23 mouse cellular contexts compared by ENCODE assay signal in the genomic region with DNA sequence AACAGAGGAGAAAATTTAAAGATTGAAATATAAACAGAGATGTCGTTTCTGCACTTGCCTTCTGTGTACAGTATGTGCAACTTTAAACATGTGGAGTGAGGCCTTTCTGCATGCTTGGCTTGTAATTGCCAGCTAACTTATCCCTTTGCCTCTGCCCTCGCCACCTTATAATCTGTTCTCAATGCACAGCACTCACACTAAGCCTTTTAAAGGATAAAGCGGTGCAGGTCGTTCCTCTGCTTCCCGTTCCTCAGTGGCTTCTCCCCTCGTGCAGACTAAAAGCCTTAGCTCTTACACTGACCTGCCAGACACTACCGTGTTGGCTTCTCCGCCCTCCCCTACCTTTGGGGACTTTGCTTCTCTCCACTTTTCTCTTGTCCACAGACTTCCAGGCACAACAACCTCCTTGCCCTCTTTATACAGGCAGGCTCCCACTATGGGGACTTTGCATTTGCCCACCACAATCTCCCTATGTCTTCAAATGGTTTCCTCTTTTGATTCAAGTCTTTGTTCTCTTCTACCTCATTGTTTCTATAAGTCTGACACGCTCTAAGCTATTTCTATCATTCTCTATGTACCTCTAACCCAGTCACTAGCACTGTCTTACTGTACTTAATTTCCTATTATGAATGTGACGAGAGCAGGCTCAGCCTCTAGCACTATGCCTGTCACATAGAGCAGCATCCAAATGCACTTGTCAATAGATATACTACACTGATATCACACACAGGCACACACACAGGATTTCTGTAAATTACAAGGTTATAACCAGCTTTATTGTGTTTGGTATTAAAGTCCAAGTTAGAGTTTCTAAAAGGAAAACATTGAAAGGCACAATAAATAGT.
DNase-seq lines count a peak whose midpoint lies in the region; ATAC-seq and TF ChIP-seq lines count a peak whose summit lies in the region.
"Had no signal": no experiment of that assay in that cellular context is flagged by ENCODE, and none has a peak within 500 bp of the region (broad histone marks: within the 10 kb centered on the region; RNA-seq: fewer than 3 reads in every experiment).

No protein-coding gene starts in this region.

- WGBS in hindbrain, embryonic 13.5 days: 68% methylated on average over 10 of the region's 10 CpGs
- WGBS in hindbrain, embryonic 10.5 days: 75% methylated on average over 10 of the region's 10 CpGs
- 21% methylated on average over 10 of the region's 10 CpGs for WGBS in forebrain, embryonic 13.5 days
- whole genome bisulfite sequencing in midbrain, embryonic 11.5 days: 25% methylated on average over 10 of the region's 10 CpGs
- 25% methylated on average over 10 of the region's 10 CpGs for WGBS in midbrain, postnatal 0 days

- H3K27me3 ChIP-seq in hindbrain, embryonic 13.5 days: no peaks in the 10 kb centered on the region
- H3K27me3 ChIP-seq in hindbrain, embryonic 10.5 days (ENCODE audit: insufficient read depth, poor library complexity, severe bottlenecking): no peaks in the 10 kb centered on the region
- no peaks in the 10 kb centered on the region for H3K27me3 ChIP-seq in forebrain, embryonic 13.5 days
- H3K27me3 ChIP-seq in midbrain, embryonic 11.5 days (ENCODE audit: control insufficient read depth, insufficient read depth, low read length): no peaks in the 10 kb centered on the region
- no peaks in the 10 kb centered on the region for H3K27me3 ChIP-seq in midbrain, postnatal 0 days (ENCODE audit: insufficient read depth, low read length)
- H3K27me3 ChIP-seq: embryonic facial prominence, embryonic 15.5 days; heart, embryonic 12.5 days; limb, embryonic 13.5 days; liver, embryonic 12.5 days; neural tube, embryonic 12.5 days had no signal

- no peak overlapping the region for H3K4me3 ChIP-seq in hindbrain, embryonic 13.5 days
- no peak overlapping the region for H3K4me3 ChIP-seq in hindbrain, embryonic 10.5 days
- no peak overlapping the region for H3K4me3 ChIP-seq in forebrain, embryonic 13.5 days
- H3K4me3 ChIP-seq in midbrain, embryonic 11.5 days (ENCODE audit: low read depth, low read length): no peak overlapping the region
- no peak overlapping the region for H3K4me3 ChIP-seq in midbrain, postnatal 0 days (ENCODE audit: low read depth, low read length)
- H3K4me3 ChIP-seq: embryonic facial prominence, embryonic 15.5 days; heart, embryonic 12.5 days; limb, embryonic 13.5 days; liver, embryonic 12.5 days; neural tube, embryonic 12.5 days had no signal

- no peak for TF ChIP-seq CTCF in midbrain, postnatal 0 days (IDR thresholded peaks at IDR 0.05)

- no peak for DNase-seq in hindbrain, embryonic 10.5 days (ENCODE audit: low spot score)
- DNase-seq in midbrain, embryonic 11.5 days (ENCODE audit: low spot score, missing footprints): peak; percentile 87
- DNase-seq in midbrain, postnatal 0 days (ENCODE audit: low spot score): no peak
- no peak for DNase-seq in cerebellum, postnatal 10 days
- no peak for DNase-seq in ovary, postnatal 14 days (ENCODE audit: low spot score)
- DNase-seq: adrenal gland, postnatal 14 days; cerebellum, adult 8-10 months; heart, postnatal 10 days; kidney, postnatal 25 days; lung, adult 18-20 months; lung, postnatal 10 days; thymus, adult 2 months had no signal

- peak overlapping the region; percentile 71 for H3K27ac ChIP-seq in hindbrain, embryonic 13.5 days
- no peak overlapping the region for H3K27ac ChIP-seq in hindbrain, embryonic 10.5 days
- H3K27ac ChIP-seq in forebrain, embryonic 13.5 days: no peak overlapping the region
- no peak overlapping the region; the same call in 1 of the 2 replicates for H3K27ac ChIP-seq in midbrain, embryonic 11.5 days (ENCODE audit: low read depth, low read length)
- H3K27ac ChIP-seq in midbrain, postnatal 0 days (ENCODE audit: low read depth, low read length): 0 out of 2 replicates have a peak overlapping the region, but pooled peaks have one; percentile 38
- H3K27ac ChIP-seq: embryonic facial prominence, embryonic 15.5 days; hindbrain, embryonic 14.5 days; limb, embryonic 13.5 days; liver, embryonic 12.5 days; neural tube, embryonic 12.5 days had no signal

- H3K4me2 ChIP-seq in hindbrain, embryonic 13.5 days: no peak overlapping the region
- no peak overlapping the region for H3K4me2 ChIP-seq in forebrain, embryonic 13.5 days
- H3K4me2 ChIP-seq in midbrain, embryonic 11.5 days: peak overlapping the region; percentile 22; the same call in 1 of the 2 replicates
- H3K4me2 ChIP-seq in midbrain, postnatal 0 days (ENCODE audit: low read depth, low read length, poor library complexity, severe bottlenecking): no peak overlapping the region
- H3K4me2 ChIP-seq: embryonic facial prominence, embryonic 15.5 days; heart, embryonic 12.5 days; hindbrain, embryonic 14.5 days; limb, embryonic 13.5 days; liver, embryonic 12.5 days; neural tube, embryonic 12.5 days had no signal

- no peak overlapping the region for H3K9ac ChIP-seq in hindbrain, embryonic 13.5 days
- H3K9ac ChIP-seq in forebrain, embryonic 13.5 days: 0 out of 2 replicates have a peak overlapping the region, but pooled peaks have one; percentile 37
- H3K9ac ChIP-seq in midbrain, embryonic 11.5 days (ENCODE audit: low read length): no peak overlapping the region
- no peak overlapping the region for H3K9ac ChIP-seq in midbrain, postnatal 0 days (replicated peaks; ENCODE audit: low read length, poor library complexity, severe bottlenecking)
- H3K9ac ChIP-seq: embryonic facial prominence, embryonic 15.5 days; heart, embryonic 12.5 days; hindbrain, embryonic 14.5 days; limb, embryonic 13.5 days; liver, embryonic 12.5 days; neural tube, embryonic 12.5 days had no signal

- H3K4me1 ChIP-seq in hindbrain, embryonic 13.5 days (replicated peaks): peaks cover 8% of the 10 kb centered on the region; the same call in 1 of the 2 replicates
- no peaks in the 10 kb centered on the region for H3K4me1 ChIP-seq in hindbrain, embryonic 10.5 days (replicated peaks)
- H3K4me1 ChIP-seq in forebrain, embryonic 13.5 days: peaks cover 6% of the 10 kb centered on the region; the same call in 1 of the 2 replicates
- peaks cover 8% of the 10 kb centered on the region for H3K4me1 ChIP-seq in midbrain, embryonic 11.5 days (ENCODE audit: control insufficient read depth, insufficient read depth, low read length)
- H3K4me1 ChIP-seq in midbrain, postnatal 0 days (ENCODE audit: insufficient read depth, low read length): no peaks in the 10 kb centered on the region
- H3K4me1 ChIP-seq: embryonic facial prominence, embryonic 15.5 days; heart, embryonic 12.5 days; limb, embryonic 13.5 days; liver, embryonic 12.5 days; neural tube, embryonic 12.5 days had no signal

- H3K9me3 ChIP-seq in hindbrain, embryonic 13.5 days: no peaks in the 10 kb centered on the region
- H3K9me3 ChIP-seq in hindbrain, embryonic 10.5 days: no peaks in the 10 kb centered on the region
- H3K9me3 ChIP-seq in forebrain, embryonic 13.5 days (replicated peaks): no peaks in the 10 kb centered on the region
- no peaks in the 10 kb centered on the region for H3K9me3 ChIP-seq in midbrain, embryonic 11.5 days (ENCODE audit: control insufficient read depth, low read length)
- no peaks in the 10 kb centered on the region for H3K9me3 ChIP-seq in midbrain, postnatal 0 days (ENCODE audit: low read length)
- H3K9me3 ChIP-seq: embryonic facial prominence, embryonic 15.5 days; heart, embryonic 12.5 days; limb, embryonic 13.5 days; liver, embryonic 12.5 days; neural tube, embryonic 12.5 days had no signal

- 0 out of 2 replicates have a peak, but pooled peaks have one; percentile 17 for ATAC-seq in hindbrain, embryonic 13.5 days (ENCODE audit: low FRiP score)
- peak; percentile 45; the same call in 1 of the 2 replicates for ATAC-seq in forebrain, embryonic 13.5 days
- ATAC-seq in midbrain, embryonic 11.5 days (ENCODE audit: low FRiP score): peak; percentile 44; the same call in 1 of the 2 replicates
- no peak for ATAC-seq in midbrain, postnatal 0 days (ENCODE audit: low FRiP score)
- no peak for ATAC-seq in erythroblast, adult 5-6 weeks (replicated peaks; ENCODE audit: low FRiP score, poor library complexity, severe bottlenecking)
- ATAC-seq: CD4-positive, CD25-positive, alpha-beta regulatory T cell, adult 4 months; intestine, embryonic 16.5 days; liver, embryonic 12.5 days had no signal

- H3K36me3 ChIP-seq in hindbrain, embryonic 13.5 days: no peaks in the 10 kb centered on the region
- H3K36me3 ChIP-seq in hindbrain, embryonic 10.5 days: no peaks in the 10 kb centered on the region
- no peaks in the 10 kb centered on the region for H3K36me3 ChIP-seq in forebrain, embryonic 13.5 days (ENCODE audit: poor library complexity, severe bottlenecking)
- no peaks in the 10 kb centered on the region for H3K36me3 ChIP-seq in midbrain, embryonic 11.5 days (ENCODE audit: control insufficient read depth, insufficient read depth, low read length)
- no peaks in the 10 kb centered on the region for H3K36me3 ChIP-seq in midbrain, postnatal 0 days (ENCODE audit: insufficient read depth, low read length)
- H3K36me3 ChIP-seq: embryonic facial prominence, embryonic 15.5 days; heart, embryonic 12.5 days; limb, embryonic 13.5 days; liver, embryonic 12.5 days; neural tube, embryonic 12.5 days had no signal

Comparison
In these comparisons a context has a peak if more than half of its experiments do, and no peak if none do; other contexts are left out.
1. ATAC-seq: peak in hindbrain, embryonic 13.5 days (single experiment), forebrain, embryonic 13.5 days (single experiment) and midbrain, embryonic 11.5 days (single experiment); none in midbrain, postnatal 0 days (single experiment) and erythroblast, adult 5-6 weeks (single experiment).
2. H3K27ac ChIP-seq: peak in hindbrain, embryonic 13.5 days (single experiment) and midbrain, postnatal 0 days (single experiment); none in hindbrain, embryonic 10.5 days (single experiment), forebrain, embryonic 13.5 days (single experiment) and midbrain, embryonic 11.5 days (single experiment).